Mouse (Mus musculus) ES-Bruce4 (cell line): ENCODE measurements around the gene Notch1.
A peak's percentile ranks its signal among the peaks of the same experiment; 100 is the strongest.

Experiments used
- CTCF ChIP-seq: IDR thresholded peaks from one replicate; pipeline ENCODE4 v1.8.1; 2011; ENCODE audit warnings: low read depth, low read length
- EP300 ChIP-seq: IDR thresholded peaks from 2 replicates; pipeline ENCODE4 v1.6.1; 2011; ENCODE audit warnings: low read depth, low read length; ENCODE audit not compliant: insufficient read depth
- POLR2A ChIP-seq: IDR thresholded peaks from one replicate; pipeline ENCODE4 v1.8.1; 2011; ENCODE audit warnings: low read length; ENCODE audit not compliant: insufficient read depth

DNA sequence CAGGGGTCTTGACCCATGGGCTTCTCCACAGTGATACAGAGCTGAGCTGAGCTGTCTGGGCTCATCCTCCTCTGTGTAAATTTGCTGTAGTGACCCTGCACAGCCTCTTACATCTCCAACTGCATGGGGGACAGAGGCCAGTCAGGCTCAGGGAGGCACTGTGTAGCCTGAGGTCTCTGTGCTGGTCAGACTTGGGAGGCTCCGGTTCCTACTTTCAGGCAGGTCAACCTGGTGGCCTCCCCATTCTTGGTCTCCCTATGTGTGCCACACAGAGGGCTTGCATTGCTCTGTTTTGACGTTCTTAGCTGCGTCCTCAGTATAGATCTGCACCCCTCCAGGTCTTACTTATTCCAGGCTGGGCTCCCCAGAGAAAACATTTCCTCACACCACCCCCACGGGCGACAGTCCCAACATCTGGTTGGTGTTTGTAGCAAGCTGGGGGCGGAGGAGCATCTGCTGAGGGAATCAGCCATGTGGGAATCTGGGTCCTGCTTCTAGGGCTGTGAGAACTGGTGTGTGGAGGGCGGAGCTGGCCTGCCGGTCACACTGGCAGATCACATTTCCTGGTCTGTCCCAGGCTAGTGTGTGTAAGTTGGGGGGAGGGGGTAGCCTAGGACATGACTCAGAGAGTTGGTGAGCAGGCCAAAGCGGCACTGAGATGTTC lies 9.0 kb upstream of the Notch1 start:
- no peak for TF ChIP-seq POLR2A
- TF ChIP-seq CTCF, result no peak
- 0 out of 2 replicates have a peak, but pooled peaks have one; percentile 34 for TF ChIP-seq EP300
